Mouse (Mus musculus) fibroblast of lung, adult 2 months (primary cell): Measurements from ENCODE around the gene Frmd4a.

Source experiments
- DNase-seq: peaks from one replicate; pipeline ENCODE4 v3.0.0-alpha.2; 2011; ENCODE audit warnings: low read depth

Frmd4a gene

DNA sequence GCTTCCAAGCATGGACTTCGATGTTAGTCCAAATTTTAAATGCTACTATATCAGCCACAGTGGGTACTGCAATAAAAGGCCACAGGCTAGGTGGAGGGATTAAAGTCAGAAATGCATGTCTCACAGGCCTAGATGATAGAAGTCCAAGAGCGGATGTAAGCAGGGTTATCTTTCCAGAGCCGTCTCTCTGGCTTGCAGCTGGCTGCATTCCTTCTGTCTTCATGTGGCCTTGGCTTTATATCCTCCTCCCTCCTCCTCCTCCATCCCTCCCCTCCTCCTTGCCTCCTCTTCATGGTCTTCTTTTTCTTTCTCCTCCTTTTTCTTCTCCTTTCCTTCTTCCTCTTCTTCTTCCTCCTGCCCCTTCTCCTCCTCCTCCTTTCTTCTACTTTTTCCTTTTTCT lies 427.2 kb downstream of the Frmd4a start:
- DNase-seq: no peak

DNA sequence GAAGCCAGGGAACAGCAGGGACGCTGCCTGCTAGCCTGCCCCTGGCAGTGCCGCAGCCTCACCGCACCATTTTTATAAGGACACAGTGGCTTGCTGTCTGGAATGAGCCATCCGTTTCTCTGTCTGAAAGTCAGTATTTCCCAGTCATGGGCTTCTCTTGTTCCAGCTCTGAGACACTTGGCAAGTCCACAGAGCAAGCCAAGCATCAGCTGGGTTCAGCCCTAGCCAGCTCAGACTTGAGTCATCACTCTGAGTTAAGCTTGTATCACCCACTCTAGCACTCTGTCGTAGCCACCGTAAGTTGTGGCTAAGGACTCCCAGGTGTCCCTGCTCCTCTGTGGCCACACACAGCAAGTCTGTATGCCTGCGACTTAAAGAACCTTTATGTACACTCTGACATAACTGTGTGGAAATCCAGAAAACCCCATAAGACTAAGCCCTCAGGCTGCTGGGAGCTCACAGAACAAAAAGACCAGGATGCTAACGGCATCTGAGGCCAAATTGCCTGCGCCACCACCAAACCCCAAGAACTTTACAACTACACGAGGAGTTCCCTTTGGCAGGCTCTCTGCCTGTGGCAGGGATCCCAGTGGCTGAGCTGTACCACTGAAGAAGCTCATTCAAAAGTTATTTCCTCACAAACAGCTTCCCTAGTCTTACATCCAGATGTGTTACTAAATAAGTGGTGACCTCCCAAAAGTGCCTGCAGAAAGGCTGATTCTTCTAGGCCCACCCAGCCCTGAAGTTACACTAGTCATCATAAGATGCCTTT lies 428.3 kb downstream of the Frmd4a start:
- DNase-seq: peak; percentile 90

DNA sequence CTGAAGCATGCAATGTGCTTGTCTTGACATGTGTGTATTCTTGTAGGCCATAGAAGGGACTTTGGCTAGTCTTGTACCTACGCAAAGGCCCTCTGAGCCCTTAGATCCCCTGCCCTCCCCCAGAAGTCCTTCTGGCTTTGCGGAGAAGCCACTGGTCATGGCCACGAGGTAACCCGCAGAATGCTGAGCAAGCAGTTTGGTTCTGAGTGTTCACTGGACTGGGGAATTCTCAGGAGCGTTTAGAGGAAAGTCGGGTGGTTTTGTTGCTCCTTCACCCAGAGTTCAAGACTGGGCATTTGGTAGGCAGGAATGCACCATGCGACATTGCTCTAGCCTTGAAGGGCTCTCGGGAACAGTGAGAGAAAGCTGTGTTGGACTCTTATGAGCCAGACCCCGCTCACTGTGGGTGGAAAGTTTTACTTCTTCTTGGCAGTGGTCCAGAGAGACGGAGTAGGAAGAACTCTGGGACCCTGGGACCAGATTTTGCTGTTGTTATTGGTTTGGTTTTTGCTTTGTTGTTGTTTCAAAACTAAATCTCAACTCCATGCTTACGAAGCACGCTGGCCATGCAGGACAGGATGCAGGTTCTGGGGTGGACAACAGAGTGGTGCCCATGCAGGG lies 432.5 kb downstream of the Frmd4a start:
- DNase-seq: no peak

DNA sequence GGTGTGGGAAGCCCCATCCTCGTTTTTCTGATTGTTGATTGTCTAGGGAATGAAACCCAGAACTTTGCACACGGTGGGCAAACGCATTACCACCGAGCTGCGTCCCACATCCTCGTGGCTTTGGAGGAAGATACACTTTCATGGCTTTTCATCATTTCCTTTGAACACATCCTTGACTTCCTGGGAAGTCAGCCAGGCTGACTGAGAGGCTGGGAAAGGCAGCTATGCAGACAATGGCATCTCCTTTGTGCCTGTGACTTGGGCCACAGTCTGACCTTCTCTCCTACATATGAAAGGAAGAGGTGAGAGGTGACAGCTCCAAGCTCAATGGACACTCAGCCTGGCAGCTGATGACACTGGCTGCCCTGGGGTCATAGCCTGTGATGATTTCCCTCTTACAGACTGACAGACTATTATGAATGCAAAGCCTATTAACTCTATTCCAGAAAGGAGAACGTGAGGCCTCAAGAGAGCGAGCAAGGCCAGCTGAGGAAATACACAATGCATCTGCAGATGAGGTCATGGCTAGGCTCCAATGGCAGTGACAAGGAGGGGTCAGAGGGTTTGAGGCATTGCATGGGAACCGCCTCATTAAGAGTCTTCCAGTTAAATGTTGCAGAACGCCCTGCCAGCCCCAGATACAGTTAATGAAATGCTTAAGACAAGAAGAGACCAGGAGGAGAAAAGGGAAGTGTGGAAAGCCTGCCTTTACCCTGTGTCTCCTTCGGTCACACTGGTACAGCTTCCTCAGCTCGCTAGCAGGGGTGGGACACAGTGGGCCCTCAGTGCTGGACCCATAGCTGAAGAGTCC lies 435.3 kb downstream of the Frmd4a start:
- DNase-seq: no peak

DNA sequence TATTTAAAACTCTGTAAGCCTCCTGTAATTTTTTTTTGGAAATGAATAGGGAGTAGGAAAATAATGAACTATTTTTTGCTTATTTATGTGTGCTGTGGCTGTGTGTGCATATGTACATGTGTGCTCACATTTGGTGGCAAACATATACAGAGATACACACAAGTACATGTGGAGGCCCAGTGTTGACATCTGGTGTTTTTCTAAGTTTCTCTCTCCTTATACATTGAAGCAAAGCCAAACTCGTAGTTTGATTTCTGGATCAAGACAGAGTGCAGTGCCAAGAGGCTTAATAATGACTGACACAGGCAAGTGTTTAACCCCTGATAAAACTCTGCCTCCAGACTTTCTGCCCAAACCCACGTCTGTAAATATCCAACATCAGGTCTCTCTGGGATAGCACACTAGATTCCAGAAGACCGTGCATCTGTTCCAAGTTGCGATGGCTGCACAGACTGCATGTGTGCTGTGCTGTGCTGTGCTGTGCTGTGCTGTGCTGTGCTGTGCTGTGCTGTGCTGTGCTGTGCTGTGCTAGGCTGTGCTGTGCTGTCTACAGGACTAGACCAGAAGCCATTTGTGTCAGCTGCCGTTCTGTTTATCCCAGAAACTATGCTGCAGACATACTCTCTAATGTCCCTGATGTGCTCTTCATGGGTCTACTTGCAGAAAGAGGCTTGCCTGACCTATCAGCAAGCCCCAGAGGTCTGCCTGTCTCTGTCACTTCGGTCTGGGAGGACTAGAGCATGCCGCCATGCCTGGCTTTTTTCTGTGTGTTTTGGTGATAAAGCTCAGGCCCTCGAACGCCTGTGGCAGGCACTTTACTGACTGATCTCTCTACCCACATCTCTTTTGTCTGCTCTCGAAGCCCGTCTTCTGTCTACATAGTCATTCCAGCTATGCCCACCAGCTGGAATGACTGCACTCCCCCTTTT lies 437.8 kb downstream of the Frmd4a start:
- no peak for DNase-seq

DNA sequence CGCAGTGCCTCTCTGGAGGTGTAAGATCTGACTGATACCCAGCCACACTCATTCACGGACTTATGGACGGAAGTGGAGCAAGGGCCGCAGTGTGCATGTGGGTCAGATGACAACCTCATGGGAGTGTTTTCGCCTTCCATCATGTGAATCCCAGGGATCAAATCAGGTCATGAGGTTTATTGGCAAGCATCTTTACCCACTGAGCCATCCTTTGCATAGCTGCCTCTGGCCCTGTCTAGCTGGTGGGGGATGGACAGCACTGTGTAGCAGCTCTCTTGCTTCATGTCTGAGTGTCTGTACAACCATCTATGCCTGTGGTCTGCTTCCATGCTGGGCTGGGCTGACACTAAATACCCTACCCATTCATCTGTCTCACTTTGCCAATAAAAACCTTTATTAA lies 443.4 kb downstream of the Frmd4a start:
- no peak for DNase-seq

DNA sequence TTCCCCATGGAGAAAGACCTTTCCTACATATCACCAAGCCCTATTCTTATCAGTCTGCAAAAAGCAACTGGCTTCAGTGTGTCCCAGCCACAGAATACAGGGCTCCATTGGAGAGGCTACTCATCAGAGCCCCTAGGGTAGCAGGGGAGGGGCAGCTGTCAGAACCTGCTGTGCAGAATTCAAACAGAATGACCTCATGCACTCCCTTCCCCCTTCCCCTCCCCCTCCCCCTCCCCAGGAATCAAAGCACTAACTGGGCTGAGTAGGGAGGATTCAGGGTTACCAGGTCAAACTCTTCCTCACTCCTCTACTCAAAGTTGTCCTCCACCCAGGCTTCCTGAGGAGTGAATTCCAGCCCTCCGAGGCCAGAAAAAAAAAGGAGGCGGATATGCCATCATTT lies 444.0 kb downstream of the Frmd4a start:
- no peak for DNase-seq

DNA sequence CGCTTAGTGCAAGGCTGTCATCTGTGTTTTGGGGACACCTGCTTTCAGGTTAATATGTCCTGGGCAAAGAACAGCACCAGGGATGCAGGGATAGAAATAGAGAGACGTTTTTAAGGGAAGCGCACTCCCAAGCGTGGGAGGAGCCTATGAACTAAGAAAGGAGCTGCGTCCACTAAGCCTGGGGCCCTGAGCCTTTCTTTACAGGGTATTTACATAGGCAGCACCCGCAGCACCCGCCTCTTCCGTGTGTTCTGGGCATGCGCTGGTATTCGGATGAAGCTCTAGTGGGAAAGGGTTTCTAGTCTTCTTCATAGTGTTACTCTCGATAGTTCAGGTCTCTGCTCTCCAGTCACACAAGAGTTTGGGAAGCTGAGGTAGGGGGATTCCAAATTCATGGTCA lies 445.0 kb downstream of the Frmd4a start:
- DNase-seq: no peak

DNA sequence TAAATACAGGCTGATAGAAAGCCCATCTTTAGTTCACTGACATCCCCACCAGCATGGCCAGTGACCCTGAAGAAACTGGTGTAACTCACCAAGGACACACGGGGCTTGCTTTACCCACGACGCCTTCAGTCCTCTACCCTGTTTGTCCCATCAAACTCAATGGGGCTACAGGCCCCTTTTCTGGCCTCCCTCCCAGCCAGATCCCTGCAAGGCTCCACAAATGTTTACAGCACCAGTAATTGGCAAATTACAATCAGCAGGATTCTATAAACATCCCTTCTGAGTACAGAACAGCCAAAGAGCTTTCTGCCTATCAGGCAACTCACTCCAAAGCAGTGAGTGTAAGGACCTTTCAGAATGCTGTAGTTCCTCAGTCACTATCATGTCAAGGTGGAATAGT lies 448.6 kb downstream of the Frmd4a start:
- DNase-seq: no peak

DNA sequence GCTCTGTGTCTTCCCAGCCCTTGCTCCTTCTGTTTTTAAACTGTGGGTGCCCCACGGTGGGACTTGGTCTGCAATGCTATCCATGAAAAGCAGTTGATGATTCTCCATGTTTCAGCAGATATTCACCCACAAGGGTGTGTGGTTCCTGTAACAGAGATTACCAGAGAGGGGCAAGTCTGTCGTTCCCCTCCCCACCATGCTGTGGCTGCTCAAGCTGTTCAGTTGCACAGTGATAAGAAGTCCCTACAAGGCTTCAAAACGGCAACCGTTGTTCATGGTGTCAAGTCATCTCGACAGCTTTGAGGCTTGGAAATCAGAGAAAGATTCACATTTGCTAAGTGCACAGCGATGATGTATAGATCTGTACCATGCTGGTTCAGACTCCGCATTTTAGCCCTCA lies 449.8 kb downstream of the Frmd4a start:
- DNase-seq: no peak

DNA sequence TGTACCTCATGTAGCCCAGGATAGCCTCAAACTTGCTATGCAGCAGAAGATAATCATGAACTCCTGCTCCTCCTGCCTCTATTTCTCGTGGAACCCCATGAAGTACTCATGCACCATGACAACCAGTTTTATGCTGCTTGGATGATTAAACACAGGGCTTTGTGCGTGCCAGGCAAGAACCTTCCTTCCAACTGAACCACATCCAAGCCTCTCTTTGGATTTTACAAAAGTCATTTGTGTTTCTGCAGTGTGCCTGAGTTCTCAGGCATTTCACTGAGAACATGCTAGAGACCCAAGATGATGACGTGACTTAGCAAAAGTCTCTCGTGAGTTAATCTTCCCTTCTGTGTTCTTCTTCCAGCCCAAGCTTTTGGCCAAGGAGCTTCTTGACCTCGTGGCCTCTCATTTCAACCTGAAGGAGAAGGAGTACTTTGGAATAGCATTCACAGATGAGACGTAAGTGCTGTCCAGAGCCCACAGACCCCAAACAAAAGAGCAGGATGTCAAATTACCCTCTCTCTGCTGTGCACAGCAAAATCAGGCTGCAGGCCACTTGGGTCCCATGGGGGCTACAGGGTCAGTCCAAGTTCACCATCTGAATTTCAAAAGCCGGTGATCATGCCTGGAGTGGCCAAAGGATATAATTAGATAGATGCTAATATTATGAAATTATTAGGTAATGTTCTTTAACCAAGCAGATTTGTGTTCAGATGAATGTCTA lies 455.4 kb downstream of the Frmd4a start:
- DNase-seq: peak; percentile 47

DNA sequence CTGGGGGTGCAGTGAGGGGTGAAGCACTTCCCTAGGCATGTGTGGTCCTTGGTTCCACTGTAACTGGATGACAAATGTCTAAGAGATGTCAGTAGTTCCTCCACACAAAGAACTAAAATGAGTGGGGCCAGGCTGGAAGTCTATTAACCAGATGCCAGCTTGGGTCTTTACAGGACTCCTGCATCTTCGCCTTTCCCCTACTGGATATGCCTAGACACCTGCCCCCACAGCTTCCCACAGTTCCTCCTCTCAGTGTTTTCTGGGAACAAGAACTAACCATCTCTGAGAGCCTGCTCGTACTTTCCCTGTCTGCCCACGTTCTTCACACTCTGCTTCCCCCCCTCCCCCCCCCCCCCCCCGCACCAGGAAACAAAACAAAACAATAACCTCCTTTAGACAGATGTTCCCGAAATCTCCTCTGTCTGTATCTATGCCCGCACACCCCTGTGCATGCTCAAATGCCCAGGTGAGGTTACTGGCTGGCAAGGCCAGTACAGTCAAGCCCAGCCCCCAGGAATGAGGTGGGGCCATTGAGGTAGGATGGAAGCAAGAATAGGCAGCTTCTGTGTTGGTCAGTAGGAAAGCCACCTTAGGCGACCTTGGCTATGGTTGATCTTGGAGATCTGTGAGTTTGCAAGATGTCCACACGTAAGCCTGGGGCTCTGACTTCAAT lies 456.5 kb downstream of the Frmd4a start:
- no peak for DNase-seq

DNA sequence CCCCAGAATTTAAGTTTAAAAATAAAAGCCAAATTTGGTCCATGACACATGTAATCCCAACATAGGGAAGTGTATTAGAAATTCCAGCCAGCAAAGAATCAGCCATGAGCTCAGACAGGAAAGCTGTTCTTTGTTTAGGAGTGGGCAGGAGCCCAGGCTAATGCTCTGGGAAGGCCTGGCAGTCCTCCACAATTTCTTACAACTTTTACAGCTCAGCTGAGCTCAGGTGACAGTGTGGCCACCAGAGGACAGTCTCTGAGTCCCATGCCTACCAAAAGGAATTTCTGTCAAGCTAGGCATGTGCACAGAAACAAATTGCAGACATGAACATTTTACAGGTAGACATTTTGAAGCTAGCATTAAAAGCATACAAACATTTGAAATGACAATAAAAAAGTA lies 457.0 kb downstream of the Frmd4a start:
- DNase-seq: no peak

DNA sequence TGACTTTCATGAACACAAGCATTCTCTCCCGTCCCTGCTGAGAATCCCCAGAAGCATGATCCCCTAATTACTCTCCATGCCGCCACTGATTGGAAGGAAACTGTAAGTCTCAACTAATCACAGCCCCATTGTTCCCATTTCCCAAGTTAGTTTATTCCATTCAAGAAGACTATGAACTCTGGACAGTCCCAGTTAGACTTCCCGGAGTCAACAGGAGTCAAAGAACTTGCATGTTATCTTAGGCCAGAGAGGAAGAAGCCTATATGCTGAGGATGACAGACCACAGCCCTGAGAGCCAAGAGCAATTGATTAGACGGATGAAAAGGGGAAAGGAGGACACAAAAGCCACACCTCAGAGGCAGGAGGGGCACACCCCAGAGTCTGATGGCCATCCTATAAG lies 458.5 kb downstream of the Frmd4a start:
- no peak for DNase-seq

DNA sequence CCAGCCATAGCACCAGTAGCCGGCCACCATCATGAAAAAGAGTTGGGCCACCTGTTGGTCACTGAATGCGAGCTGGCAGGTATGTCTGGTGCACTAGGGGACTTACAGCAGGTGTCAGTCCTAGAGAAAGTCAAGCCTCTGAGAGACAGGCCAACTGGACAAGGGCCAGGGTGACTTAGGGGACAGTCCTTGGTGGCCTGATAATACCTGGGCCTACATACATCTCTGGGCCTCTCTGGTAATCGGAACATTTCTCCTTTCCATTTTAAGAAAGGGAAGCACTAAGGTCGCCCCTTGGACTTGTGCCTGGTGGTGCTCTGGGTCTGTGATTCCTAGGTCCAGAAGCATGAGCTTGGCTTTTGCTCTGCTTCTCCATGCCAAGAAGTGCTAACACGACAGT lies 459.1 kb downstream of the Frmd4a start:
- DNase-seq: no peak

DNA sequence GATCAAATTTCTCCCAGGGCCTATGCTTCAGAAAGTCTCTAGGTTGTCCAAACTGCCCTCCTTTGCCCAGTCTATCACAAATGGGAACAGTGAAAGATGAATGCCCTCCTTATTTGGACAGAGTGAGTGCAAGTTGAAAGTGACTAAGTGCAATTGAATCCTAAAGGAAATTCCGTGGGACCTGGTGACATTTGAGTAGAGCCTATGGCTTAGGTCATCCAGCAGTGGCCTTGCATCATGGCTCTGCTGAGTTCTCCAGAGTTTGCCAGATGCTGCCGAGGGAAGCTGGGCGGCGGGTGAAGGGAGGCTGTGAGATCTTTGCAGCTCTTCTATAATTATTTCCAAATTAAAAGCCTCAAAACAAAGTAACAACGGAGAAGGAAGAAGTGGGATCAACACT lies 459.8 kb downstream of the Frmd4a start:
- DNase-seq: no peak

DNA sequence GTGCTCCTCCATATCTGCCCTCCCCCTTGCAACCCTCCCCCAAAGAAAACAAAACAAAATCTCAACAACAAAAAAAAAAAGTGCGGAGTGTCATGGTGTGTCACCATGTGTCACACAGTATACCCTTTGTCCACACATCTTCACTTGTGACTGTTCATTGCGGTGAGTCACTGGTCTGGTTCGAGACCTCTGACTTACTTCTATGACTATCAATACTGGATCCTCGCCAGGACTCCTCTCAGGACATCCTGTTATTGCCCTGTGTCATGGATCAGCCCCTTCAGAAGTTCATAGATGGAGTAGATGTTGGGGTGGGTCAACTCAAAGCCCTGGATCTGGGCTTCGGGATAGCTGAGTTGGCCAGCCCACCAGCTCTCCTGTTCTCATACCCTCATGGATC lies 462.7 kb downstream of the Frmd4a start:
- DNase-seq: no peak

DNA sequence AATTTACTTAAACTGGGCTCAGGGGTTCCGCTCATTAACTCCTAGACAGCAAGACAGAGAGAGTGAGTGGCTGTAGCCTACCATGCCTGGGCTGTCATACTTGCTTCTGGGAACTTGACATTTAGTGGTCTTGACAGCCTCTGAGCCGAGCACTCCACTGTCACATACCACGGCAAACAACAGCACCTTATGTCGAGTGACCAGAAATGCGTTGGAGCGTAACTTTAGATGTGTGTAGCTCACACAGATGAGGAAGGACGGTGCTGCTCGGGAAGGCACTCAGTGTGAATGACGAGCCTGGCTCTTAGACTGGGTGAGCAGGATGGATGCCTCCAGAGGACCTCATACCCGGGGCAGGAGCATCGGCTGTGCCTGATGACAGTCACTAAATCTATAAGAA lies 463.6 kb downstream of the Frmd4a start:
- no peak for DNase-seq

DNA sequence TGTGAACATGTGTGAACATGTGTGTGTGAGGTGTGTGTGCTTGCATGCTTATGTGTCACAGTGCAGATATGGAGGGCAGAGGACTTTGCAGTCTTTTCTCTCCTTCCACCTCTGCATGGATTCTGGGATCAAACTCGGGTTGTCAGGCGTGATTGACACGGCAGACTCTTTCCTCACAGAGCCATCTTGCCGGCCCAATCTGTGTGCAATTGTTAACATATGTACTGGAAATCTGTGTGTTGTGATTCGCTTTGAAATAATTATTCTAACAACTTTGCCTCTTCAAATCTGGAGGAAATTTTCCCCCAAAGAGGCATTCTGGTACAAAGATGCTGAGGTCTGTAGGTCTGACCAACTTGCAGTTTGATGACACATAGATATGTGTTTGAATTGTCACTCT lies 468.7 kb downstream of the Frmd4a start:
- DNase-seq: no peak

DNA sequence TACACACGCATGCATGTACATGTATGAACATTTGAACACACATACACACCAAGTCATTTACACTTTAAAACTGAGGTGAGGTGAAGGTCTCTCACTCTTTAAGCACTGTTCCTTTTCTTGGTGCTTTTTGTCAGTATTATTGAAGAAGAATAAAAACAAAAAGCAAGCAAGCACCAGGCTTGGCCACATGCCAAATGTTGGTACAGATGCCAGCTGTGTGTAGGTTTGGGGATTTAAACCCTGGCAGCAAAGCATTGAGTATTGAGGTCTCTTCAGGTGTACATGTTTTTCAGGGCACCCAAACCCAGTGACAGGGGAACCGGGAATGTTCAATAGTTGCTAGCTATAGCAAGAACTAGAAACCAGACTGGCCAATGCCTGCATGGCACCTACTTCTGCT lies 469.8 kb downstream of the Frmd4a start:
- no peak for DNase-seq

DNA sequence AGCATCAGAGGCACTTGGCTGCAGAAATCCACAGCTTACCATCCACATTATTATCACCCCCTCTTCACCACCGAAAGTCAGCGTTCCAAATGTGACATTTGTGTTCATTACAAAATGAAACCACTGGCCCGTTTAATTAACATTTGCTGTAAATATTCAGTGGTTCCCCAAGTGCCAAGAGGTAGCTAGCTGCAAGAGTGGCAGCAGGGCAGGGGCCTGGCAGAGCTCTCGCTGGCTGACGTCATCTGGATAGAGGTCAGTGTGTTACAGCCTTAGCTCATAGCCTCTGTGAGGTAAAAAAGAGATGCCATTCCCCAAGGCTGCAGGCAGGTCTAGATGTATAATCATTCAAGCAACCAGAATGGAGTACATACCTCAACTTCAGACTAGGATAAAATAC lies 473.3 kb downstream of the Frmd4a start:
- DNase-seq: no peak
